Mouse (Mus musculus) E14TG2a.4 (cell line): Measurements from ENCODE around the gene Dusp3.

Experiments
- CTCF ChIP-seq: conservative IDR thresholded peaks from 2 replicates; pipeline ENCODE4 v1.5.1; 2014; ENCODE audit warnings: low read length
- POU5F1 ChIP-seq: IDR thresholded peaks from 2 replicates; pipeline ENCODE4 v1.6.1; 2014; ENCODE audit warnings: low read length, borderline replicate concordance

- TF ChIP-seq CTCF, result no peak
- TF ChIP-seq POU5F1, result no peak
Observed at GRCm38 (mm10) chr11:101926951-101927589, 59.7 kb downstream of the Dusp3 start.
